Mouse (Mus musculus): ENCODE results near the gene Fzd2.
A peak's percentile ranks its signal among the peaks of the same experiment; 100 is the strongest.
"Not testable (repeated sequence)": the region's sequence is repeated elsewhere in the genome, so short reads cannot be mapped to it uniquely, and the experiment has no call there.

Gene Fzd2

DNA sequence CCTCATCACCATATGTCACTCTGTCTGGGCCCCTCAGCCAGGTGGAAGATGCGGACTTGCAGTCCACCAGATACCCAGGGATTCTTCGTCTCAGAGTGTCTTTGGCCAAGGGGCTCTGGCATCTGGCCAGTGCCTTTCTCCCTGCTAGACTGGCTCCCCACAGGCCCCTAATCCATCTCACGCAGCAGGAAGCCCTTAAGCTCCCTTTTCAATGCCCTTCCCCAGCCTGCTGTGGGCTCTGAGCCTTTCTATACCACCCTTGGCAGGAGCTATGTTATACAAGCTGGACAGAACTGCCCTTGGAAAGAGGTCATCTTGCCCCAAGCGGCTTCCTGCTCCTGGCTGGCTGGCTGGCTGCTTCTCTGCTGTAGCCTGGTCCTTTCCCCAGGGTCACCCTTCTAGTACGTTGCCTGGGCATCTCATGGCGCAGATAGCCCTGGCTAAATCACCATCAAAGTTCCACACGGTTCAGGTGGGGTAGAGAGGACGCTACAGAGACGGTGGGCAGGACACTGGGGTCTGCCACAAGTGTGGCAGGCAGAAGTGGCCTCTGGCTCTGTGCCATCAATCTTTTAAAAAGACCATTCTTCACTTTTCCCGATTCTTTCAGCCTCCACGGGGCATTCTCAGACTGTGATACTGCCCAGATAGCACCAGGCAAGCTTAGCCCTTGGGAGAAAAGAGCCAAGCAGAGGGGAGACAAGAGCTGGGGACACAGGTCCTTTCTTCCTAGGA, 22.7 kb upstream of the Fzd2 start:
- peak; percentile 38 for DNase-seq (ENCODE audit: low spot score)

DNA sequence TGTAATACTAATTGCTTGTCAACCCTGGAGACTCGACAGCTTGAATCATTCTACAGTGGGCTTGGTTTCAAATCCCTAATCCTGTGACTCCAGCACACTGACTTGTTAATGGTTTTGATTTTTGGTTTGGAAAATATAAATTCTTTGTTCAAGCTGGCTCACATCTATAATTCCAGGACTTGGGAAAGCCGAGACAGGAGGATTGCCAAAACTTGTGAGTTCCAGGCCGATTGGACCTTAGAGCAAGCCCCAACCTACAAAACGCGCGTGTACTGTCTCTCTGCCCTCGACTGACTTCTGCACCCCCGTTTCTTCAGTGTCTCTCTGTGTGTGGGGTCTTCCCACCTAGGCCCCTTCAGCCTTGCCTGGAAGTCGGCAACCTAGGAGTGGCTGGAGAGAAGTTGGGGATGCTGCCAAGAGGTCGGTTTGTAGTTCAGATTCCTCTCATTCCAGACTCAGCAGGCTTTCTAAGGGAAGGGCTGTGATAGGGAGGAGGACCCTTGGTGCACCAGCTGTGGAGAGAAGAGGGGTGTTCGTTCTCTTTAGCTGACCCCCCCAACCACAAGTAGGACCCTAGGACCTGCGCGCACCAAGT, 22.1 kb upstream of the Fzd2 start:
- DNase-seq (ENCODE audit: low spot score): no peak

DNA sequence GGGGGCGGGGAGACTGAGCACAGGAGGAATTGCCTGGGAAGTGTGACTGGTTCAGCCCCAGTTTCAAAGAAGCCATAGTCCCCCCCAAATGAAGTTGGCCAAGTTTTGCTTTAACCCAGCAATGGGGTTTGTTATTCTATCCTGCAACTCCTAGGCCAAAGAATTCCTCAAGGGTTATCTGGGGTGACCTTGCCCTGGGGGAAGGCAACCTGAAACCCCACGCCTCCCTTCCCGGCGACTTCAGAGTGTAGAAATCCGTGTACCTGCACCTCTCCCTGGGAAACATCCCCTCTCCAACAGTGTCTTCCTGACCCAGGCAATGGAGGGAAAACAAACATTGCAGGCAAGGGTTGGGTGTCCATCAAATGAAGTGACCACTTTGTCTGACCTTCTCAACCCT, 21.5 kb upstream of the Fzd2 start:
- no peak for DNase-seq (ENCODE audit: low spot score)

DNA sequence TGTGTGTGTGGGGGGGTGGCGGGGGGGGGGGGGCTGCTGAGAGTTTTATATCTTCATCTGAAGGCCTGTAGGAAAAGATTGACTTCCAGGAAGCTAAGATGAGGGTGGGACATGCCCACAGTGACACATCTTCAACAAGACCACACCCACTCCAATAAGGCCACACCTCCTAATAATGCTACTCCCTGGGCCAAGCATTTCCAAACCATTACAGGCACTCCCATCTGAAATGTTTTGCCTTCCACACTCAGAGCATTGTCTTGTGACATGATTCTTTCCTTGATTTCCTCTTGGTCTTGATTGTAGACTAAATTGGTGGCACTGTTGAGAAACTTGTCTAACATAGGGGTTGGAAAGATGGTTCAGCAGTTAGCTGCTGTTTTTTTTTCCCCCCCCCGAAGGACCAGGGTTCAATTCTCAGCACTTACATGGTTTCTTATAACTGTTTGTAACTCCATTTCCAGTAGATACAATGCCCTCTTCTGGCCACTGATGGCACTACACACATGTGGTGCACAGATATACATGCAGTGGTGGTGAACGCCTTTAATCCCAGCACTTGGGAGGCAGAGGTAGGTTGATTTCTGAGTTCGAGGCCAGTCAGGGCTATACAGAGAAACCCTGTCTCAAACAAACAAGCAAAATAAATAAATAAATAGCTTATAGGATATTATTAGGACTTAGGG, 17.6 kb upstream of the Fzd2 start:
- no peak for DNase-seq (ENCODE audit: low spot score)

DNA sequence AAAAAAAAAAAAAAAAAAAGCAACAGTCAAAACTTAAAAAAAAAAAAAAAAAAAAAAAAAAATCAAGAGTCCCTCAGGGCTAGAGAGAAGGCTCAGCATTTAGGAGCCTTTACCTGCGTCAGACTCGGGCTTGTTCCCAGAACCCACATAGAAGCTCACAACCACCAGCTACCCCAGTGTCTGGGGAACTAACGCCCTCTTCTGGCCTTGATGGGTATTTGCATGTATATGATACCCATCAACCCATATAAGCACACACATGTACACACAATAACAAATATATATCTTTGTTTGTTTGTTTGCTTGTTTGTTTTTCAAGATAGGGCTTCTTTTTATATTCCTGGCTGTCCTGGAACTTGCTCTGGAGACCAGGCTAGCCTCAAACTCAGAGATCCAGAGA, 16.6 kb upstream of the Fzd2 start:
- DNase-seq (ENCODE audit: low spot score): no peak

DNA sequence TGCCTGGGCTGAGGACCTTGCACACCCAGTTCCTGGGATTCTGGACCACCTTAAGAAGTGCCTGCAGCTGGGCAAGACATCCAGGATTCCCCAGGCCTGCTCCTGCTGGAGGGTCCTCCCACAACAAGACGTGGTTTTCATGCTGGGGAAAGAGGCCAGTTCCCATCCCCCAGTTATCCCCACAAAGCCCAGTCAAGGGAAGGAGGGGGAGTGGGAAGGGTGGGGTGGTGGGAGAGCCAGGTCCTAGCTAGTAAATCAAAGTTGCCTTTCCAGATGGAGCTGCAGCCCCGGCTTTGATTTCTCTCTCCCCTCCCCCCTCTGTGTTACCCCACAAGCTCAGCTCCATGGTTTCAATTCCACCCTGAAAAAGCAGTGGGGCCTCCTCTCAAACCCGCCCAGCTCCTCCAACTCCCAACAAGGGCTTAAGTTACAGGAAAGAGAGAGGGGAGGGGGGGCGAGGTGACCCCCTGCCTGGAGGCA, 8.8 kb upstream of the Fzd2 start:
- no peak for DNase-seq (ENCODE audit: low spot score)

DNA sequence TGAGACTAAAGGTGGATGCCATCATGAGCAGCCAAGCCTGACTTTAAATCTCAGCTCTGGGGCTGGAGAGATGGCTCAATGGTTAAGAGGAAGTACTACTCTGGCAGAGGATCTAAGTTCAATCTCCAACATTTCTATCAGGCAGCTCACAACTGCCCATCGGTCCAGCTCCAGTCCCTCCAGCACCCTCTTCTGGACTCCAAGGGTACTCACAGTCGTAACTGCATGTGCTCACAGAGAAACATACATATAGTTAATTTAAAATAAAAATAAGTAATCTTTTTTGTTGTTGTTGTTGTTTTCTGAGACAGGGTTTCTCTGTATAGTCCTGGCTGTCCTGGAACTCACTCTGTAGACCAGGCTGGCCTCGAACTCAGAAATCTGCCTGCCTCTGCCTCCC, 4.3 kb upstream of the Fzd2 start:
- DNase-seq (ENCODE audit: low spot score): no peak

DNA sequence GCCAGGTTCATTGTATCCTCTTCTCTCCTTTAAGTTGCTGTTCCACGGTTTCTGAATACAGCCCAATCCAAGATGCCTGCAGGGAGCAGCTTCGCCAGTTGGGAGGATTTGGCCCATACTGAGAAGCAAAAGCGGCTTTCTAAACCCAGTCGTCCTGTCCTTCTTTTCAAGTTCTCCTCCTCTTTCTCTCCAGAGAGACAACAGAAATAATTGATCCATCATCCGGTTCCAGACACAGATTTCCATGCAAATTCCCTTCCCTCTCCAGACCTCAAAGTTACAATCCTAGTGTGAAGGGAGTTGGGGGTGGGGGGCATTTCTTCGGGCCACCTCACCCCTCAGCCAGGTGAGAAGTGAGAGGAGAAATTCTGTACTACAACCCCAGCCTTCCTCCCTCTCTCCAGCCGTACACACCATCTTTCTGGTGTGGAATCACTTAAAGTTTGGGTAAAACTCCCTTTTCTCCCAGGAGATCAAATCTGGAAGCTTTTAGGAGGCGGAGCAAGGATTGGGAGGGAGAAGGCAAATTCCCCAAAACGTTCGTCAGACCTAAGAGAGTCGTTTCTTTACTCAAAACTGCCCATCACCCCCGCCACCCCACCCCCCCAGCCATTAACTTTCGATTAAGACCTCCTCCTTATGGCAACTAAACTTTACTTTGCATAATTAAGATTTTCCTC, 1.2 kb upstream of the Fzd2 start:
- DNase-seq (ENCODE audit: low spot score): peak; percentile 52

DNA sequence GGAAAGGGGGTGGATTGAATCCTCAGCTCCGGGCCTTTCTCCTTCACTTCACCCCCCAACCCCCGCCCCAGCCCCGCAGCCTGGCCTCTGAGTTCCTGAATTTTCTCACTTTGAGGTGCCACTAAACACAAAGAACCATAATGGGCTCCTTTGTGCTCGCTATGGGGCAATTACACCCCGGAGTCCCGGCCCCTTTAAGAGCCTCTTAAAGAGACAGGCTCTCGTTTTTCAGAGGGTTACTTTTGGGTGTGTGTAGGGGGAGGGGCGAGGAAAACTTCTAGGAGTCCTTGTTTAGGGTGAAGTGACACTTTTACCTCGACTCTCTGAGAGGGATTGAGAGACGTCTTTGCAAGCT, 723 bp upstream of the Fzd2 start:
- peak; percentile 82 for DNase-seq (ENCODE audit: low spot score)

DNA sequence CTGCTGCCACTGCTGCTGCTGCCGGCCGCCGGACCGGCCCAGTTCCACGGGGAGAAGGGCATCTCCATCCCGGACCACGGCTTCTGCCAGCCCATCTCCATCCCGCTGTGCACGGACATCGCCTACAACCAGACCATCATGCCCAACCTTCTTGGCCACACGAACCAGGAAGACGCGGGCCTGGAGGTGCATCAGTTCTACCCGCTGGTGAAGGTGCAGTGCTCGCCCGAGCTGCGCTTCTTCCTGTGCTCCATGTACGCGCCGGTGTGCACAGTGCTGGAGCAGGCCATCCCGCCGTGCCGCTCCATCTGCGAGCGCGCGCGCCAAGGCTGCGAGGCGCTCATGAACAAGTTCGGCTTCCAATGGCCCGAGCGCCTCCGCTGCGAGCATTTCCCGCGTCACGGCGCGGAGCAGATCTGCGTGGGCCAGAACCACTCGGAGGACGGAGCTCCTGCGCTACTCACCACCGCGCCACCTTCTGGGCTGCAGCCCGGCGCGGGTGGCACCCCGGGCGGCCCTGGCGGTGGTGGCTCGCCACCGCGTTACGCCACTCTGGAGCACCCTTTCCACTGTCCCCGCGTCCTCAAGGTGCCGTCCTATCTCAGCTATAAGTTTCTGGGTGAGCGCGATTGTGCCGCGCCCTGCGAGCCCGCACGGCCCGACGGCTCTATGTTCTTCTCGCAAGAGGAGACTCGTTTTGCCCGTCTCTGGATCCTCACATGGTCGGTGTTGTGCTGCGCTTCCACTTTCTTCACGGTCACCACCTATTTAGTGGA, 769 bp downstream of the Fzd2 start:
- DNase-seq (ENCODE audit: low spot score): peak; percentile 60

DNA sequence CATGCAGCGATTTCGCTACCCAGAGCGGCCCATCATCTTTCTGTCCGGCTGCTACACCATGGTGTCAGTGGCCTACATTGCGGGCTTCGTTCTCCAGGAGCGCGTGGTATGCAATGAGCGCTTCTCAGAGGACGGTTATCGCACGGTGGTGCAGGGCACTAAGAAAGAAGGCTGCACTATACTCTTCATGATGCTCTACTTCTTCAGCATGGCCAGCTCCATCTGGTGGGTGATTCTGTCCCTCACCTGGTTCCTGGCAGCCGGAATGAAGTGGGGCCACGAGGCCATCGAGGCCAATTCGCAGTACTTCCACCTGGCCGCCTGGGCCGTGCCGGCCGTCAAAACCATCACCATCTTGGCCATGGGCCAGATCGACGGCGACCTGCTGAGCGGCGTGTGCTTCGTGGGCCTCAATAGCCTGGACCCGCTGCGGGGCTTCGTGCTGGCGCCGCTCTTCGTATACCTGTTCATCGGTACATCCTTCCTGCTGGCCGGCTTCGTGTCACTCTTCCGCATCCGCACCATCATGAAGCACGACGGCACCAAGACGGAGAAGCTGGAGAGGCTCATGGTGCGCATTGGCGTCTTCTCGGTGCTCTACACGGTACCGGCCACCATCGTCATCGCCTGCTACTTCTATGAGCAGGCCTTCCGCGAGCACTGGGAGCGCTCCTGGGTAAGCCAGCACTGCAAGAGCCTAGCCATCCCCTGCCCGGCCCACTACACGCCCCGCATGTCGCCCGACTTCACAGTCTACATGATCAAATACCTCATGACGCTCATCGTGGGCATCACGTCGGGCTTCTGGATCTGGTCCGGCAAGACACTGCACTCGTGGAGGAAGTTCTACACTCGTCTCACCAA, 1.6 kb downstream of the Fzd2 start:
- DNase-seq (ENCODE audit: low spot score): peak; percentile 48

DNA sequence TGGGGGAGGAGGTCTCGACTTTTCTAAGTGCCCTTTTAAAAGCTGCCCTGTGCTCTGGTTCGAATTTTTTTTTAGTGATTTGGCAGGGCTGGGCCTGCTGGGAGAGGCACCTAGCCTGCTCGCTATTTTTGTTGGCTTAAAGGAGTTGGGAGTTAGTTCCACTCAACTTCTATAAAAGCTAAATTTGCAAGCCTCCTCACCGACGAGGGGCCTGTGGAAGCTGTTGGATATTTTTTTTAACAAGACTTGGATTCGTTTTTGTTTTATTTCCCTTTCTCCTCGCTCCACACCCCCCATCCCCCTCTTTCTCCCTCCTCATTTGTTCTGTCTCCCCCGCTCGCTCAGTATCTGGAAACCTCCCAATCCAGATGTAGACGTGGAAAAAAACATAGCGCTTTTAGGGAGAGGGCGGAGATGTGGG, 2.6 kb downstream of the Fzd2 start:
- DNase-seq (ENCODE audit: low spot score): no peak

DNA sequence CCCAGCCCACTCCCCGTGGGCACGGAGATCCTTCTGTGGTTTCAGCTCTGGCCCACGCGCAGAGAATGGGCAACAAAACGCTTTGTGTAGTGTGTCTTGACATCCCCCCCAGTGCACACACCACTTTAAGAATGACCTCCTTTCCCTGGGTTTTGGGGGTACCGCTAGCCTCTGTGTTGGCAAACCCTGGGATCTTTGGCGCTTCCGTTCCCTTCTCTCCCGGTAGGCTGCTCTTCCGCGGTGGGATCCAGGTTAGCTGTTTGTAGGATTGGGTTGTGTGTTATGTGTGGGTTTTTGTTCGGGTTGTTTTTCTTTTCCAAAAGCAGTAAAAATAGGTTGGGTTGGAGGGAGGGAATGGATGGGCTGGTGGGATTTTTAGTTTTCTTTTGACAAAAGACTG, 3.0 kb downstream of the Fzd2 start:
- DNase-seq (ENCODE audit: low spot score): not testable (repeated sequence)

DNA sequence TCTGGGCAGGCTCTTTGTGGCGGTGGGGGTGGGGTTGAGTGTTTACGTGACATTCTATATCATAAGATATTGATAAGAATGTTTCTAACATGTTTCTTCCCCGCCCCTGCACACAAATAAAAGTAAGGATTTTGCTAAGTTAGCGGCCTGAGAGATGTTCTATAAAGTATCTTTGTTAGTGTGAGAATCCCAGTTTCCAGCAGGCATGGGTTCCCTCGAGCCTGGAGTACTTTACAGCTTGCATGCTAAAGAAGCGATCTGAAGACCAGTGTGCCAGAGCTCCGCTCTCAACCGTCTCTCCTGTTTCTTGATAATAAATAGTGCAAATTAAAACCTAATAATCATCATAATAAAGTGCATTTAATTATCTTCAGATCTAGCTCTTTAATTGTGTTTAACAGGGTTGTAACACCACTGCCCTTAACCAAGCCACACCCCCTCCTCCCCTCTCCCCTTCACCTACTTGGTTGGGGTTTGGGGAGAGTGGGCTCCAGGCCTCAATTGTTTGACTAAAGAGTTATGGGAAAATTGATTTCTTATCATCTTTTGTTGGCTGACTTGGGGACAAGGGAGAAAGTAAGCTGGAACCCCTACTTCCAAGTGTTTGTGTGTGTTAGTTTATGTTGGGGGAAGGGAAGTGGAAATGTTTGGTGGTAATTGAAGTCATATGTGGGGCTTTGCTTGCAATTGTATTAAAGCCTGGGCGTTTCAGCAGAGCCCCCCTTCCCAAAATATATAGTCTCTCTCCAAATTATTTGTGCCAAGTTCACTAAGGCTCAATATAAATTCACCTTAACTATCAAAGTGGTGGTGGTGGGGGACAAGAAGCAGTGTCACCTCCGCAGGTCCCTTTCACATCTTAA, 3.7 kb downstream of the Fzd2 start:
- no peak for DNase-seq (ENCODE audit: low spot score)

DNA sequence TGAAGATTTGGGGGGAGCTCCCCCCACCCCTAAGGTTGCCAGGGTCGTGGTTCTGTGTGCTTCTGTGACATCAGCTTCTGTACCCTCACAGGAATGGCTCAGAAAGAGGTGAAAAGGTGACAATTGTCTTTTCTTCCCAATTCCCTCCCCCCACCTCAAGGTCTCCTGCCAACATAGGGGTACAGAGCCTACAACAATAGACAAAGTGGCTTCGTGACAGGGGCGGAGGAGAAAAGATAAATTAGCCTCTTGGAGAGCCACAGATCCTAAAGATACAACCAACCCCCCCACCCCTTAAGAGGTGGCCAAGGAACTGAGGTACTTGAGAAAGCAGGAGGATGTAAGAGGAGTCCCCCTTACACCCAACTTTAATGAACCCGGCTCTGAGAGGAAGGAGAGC, 4.5 kb downstream of the Fzd2 start:
- no peak for DNase-seq (ENCODE audit: low spot score)

DNA sequence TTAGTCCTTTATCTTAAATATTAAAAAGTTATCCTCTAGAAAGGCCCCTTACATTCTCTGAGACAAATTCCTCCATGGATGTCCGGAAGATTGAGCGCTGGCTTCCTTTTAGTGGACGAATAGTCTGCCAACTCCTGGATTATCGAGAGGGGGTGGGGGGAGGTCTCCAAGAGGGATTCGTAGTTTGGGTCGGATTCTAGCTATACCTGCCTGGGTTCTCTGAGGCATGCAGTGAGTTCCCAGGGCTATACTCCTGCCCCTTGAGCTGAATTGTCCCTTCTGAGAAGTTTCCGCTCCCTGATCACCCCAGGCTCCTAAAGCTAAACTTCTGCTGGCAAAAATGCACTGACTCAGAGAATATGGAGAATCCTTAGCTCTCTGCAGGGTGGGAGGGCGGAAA, 5.3 kb downstream of the Fzd2 start:
- no peak for DNase-seq (ENCODE audit: low spot score)

DNA sequence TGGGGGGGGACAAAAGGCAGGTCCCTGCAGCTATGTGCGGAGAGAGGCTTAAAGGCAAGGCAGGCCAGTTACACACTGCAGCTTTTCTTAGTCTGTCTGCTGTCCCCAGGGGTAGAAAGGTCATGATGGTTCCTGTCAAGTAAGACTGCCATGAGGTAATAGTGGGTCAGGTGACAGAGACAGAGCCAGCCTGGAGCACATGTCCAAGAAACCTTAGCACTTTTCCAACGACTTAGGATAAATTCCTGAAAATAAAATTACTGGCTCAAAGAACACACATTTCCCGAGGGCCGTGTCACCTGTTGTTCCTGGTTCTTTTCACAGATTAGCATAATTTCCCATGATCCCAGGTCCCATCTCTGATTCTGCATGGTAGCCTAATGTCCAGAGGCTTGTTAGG, 6.1 kb downstream of the Fzd2 start:
- DNase-seq (ENCODE audit: low spot score): no peak

DNA sequence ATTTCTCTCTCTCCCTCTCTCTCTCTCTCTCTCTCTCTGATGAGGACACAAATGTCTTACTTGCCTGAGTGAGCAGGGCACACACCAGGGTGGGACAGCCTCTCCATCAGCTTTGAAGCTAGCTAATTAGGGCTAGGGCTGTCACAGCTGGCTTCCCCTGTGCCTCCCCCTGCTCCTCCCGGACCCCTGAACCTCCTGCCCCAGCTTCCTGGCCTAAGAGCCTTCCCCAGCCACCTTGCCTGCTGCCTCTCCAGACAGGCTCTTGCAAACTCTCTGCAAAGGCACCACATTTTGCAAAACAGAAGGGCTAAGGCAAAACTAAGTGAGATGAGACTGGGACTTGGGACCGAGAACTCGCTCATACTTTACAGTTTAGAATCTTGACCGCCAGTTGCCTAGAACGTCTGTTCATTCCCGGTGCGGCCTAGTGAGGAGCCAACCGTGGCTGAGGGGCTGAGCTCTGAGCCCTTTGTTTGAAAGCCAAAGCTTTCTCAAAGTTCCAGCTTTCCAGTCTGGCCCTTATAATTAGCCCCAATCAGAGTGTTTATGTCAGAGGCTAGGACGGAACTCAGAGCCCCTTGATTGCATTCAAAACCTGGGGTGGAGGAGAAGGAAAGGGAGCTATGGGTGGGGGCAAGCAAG, 6.6 kb downstream of the Fzd2 start:
- DNase-seq (ENCODE audit: low spot score): peak; percentile 58

DNA sequence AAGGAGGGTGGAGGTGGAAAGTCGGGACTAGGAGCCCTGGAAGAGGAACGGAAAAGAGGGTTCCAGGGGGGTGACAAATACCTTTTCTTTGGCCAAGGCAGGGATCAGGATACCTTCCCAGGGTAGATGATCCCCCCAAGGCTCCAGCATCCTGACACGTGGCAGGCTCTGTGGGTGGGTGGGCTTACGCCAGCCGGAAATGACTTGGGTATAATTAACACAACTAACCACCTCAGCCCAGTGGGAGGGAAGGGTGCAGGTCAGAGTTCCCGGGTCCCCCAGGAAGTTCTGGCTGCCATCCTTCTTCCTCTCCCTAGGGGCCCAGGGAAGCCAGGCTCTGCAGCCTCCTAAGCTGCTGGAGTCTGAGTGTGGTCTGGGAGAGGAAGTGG, 7.1 kb downstream of the Fzd2 start:
- no peak for DNase-seq (ENCODE audit: low spot score)

DNA sequence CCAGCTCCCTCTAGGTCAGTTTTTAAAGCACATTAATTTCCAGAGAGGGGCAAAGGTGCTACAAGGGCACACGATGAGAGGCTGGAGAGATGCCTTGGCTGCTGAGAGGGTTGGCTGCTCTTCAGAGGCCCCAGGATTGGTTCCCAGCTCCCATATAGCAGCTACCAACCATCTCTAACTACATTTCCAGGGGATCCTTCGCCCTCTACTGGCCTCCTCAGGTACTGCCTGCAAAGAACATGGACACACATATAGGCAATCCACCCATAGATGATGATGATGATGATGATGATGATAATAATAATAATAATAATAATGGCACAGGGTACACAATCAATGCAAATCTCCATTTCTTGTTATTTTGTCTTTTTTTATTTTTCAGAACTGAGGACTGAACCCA, 15.3 kb downstream of the Fzd2 start:
- no peak for DNase-seq (ENCODE audit: low spot score)

Measured in retina, embryonic 14.5 days (tissue).